Mouse (Mus musculus) kidney, adult 2 months (tissue): ENCODE data around the gene Efna2. TPM values are rescaled to one million over a fixed set of nuclear protein-coding genes. Genes with fewer than 3 reads are reported as not detected.

Experiments used
- DNase-seq: peaks from one replicate; pipeline ENCODE4 v3.0.0; 2021
- H3K27ac ChIP-seq: fragments of 200-500 bp; 2 replicates; pipeline ENCODE4 v1.5.1; 2012; ENCODE audit warnings: low read depth, low read length, control low read depth, inconsistent platforms; ENCODE audit not compliant: insufficient read depth
- H3K27me3 ChIP-seq: fragments of 200-500 bp; replicated peaks from 2 replicates; pipeline ENCODE4 v1.6.1; 2012; ENCODE audit warnings: mild to moderate bottlenecking, moderate library complexity, low read length, inconsistent platforms; ENCODE audit not compliant: control insufficient read depth, insufficient read depth
- H3K36me3 ChIP-seq: fragments of 200-500 bp; 2 replicates; pipeline ENCODE4 v1.6.1; 2012; ENCODE audit warnings: mild to moderate bottlenecking, moderate library complexity, low read length, inconsistent platforms; ENCODE audit not compliant: control insufficient read depth, insufficient read depth
- H3K4me1 ChIP-seq: fragments of 200-500 bp; 2 replicates; pipeline ENCODE4 v1.6.1; 2011; ENCODE audit warnings: low read length; ENCODE audit not compliant: control insufficient read depth, insufficient read depth
- H3K4me3 ChIP-seq: fragments of 200-500 bp; 2 replicates; pipeline ENCODE4 v1.5.1; 2011; ENCODE audit warnings: mild to moderate bottlenecking, low read depth, low read length, control low read depth; ENCODE audit not compliant: insufficient read depth
- CTCF ChIP-seq: fragments of 200-500 bp; conservative IDR thresholded peaks from 2 replicates; pipeline ENCODE4 v1.5.1; 2011; ENCODE audit warnings: low read depth, mild to moderate bottlenecking, control low read depth, low read length, moderate library complexity, mixed read lengths; ENCODE audit not compliant: insufficient read depth, insufficient read length
- POLR2A ChIP-seq: fragments of 200-500 bp; IDR thresholded peaks from one replicate; pipeline ENCODE4 v1.6.1; 2011; ENCODE audit warnings: low read depth, low read length, control low read depth
- WGBS: fragments of 180-500 bp; shearing (Covaris S2); methylation state at CpG from one replicate; pipeline ENCODE4 v1.1.7; 2018; 5-methylcytosine and 5-hydroxymethylcytosine counted together
- polyA plus RNA-seq: library from polyadenylated mRNA; depleted of rRNA; stranded (reverse); fragments of >200 nt; gene quantifications from 2 replicates; pipeline ENCODE4 v1.2.3, GENCODE M21; 2012

Gene Efna2
- polyA plus RNA-seq, 1 experiment, result 1.5 TPM

- Histone ChIP-seq H3K27me3 (no peaks in the 10 kb centered on the region), H3K27ac (peak overlapping the region; percentile 94), H3K4me1 (peaks cover 4% of the 10 kb centered on the region), H3K4me3 (peak overlapping the region; percentile 81), H3K36me3 (peaks cover 4% of the 10 kb centered on the region; the same call in 1 of the 2 replicates)
- DNase-seq, result peak; percentile 99
- TF ChIP-seq POLR2A (peak; percentile 94), CTCF (no peak)
- WGBS, result under 1% methylated on average over 55 of the region's 55 CpGs
Observed at GRCm38 (mm10) chr10:80167460-80168037, 11.7 kb upstream of the Efna2 start.

GRCm38 (mm10) chr10:80168038-80168661, 11.1 kb upstream of the Efna2 start:
- H3K27ac ChIP-seq, result peak overlapping the region; percentile 94
- DNase-seq, result peak; percentile 97
- H3K36me3 ChIP-seq, result peaks cover 4% of the 10 kb centered on the region; the same call in 1 of the 2 replicates
- peaks cover 4% of the 10 kb centered on the region for H3K4me1 ChIP-seq
- peak overlapping the region; percentile 81 for H3K4me3 ChIP-seq
- under 1% methylated on average over 48 of the region's 48 CpGs for WGBS
- no peaks in the 10 kb centered on the region for H3K27me3 ChIP-seq
- TF ChIP-seq CTCF, result no peak
- no peak for TF ChIP-seq POLR2A

GRCm38 (mm10) chr10:80169070-80169469, 10.2 kb upstream of the Efna2 start:
- DNase-seq, result no peak
- TF ChIP-seq POLR2A, result no peak
- no peak for TF ChIP-seq CTCF
- Histone ChIP-seq H3K4me3 (no peak overlapping the region), H3K36me3 (peaks cover 4% of the 10 kb centered on the region; the same call in 1 of the 2 replicates), H3K4me1 (peaks cover 3% of the 10 kb centered on the region), H3K27ac (no peak overlapping the region), H3K27me3 (no peaks in the 10 kb centered on the region)
- WGBS, result 44% methylated on average over 1 of the region's 1 CpGs

- Histone ChIP-seq H3K27ac (no peak overlapping the region), H3K4me1 (no peaks in the 10 kb centered on the region; the same call in 1 of the 2 replicates), H3K36me3 (peaks cover 4% of the 10 kb centered on the region; the same call in 1 of the 2 replicates), H3K27me3 (no peaks in the 10 kb centered on the region), H3K4me3 (no peak overlapping the region)
- 74% methylated on average over 7 of the region's 7 CpGs for WGBS
- no peak for TF ChIP-seq POLR2A
- DNase-seq, result no peak
Observed at GRCm38 (mm10) chr10:80169651-80170050, 9.6 kb upstream of the Efna2 start.

GRCm38 (mm10) chr10:80170052-80170451, 9.2 kb upstream of the Efna2 start:
- peaks cover 4% of the 10 kb centered on the region; the same call in 1 of the 2 replicates for H3K36me3 ChIP-seq
- no peaks in the 10 kb centered on the region; the same call in 1 of the 2 replicates for H3K4me1 ChIP-seq
- 91% methylated on average over 16 of the region's 16 CpGs for WGBS
- no peak for DNase-seq
- H3K27ac ChIP-seq, result no peak overlapping the region
- no peaks in the 10 kb centered on the region for H3K27me3 ChIP-seq
- no peak overlapping the region for H3K4me3 ChIP-seq
- TF ChIP-seq CTCF, result no peak

GRCm38 (mm10) chr10:80170601-80171021, 8.7 kb upstream of the Efna2 start:
- Histone ChIP-seq H3K4me1 (no peaks in the 10 kb centered on the region; the same call in 1 of the 2 replicates), H3K27ac (no peak overlapping the region), H3K36me3 (peaks cover 4% of the 10 kb centered on the region; the same call in 1 of the 2 replicates), H3K27me3 (no peaks in the 10 kb centered on the region), H3K4me3 (no peak overlapping the region)
- TF ChIP-seq POLR2A (no peak), CTCF (no peak)
- no peak for DNase-seq
- 71% methylated on average over 19 of the region's 19 CpGs for WGBS

GRCm38 (mm10) chr10:80171252-80171651, 8.0 kb upstream of the Efna2 start:
- no peak overlapping the region for H3K27ac ChIP-seq
- no peak overlapping the region for H3K4me3 ChIP-seq
- no peak for TF ChIP-seq POLR2A
- no peak for TF ChIP-seq CTCF
- 85% methylated on average over 15 of the region's 15 CpGs for WGBS
- DNase-seq, result no peak
- H3K4me1 ChIP-seq, result no peaks in the 10 kb centered on the region; the same call in 1 of the 2 replicates
- no peaks in the 10 kb centered on the region for H3K27me3 ChIP-seq
- peaks cover 4% of the 10 kb centered on the region; the same call in 1 of the 2 replicates for H3K36me3 ChIP-seq
